Mouse (Mus musculus) bone marrow, adult 2 months (tissue): ENCODE results near the gene Pafah1b1.

Experiments used
- CTCF ChIP-seq: fragments of 200-500 bp; IDR thresholded peaks from 2 replicates; pipeline ENCODE4 v1.5.1; 2011; ENCODE audit warnings: low read length, control low read depth; ENCODE audit not compliant: control insufficient read depth, insufficient read depth
- POLR2A ChIP-seq: fragments of 200-500 bp; IDR thresholded peaks from 2 replicates; pipeline ENCODE4 v1.6.1; 2011; ENCODE audit warnings: low read depth, mild to moderate bottlenecking, control low read depth, low read length, borderline replicate concordance; ENCODE audit not compliant: control insufficient read depth

DNA sequence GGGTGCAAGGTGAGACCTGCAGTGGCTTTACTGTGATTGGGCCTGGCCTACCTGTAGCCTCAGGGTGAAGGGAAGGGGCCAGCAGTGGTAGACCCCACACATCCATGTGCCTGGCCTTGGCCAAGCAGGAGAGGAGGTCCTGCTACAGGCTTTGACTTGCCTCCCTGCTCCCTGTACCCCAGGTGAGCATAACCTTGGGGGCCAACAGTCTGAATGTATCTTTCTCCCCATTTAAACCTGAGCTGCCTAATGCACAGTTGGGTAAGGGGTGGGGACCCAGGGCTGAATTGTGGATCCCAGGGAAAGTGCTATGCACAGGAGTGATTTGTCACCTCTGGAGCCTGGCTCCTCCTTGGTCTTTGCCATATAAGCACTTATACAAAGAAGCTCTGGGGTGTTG, 54.3 kb downstream of the Pafah1b1 start:
- no peak for TF ChIP-seq CTCF
- no peak for TF ChIP-seq POLR2A
